Mouse (Mus musculus) thymus, adult 2 months (tissue): ENCODE measurements at regions not wholly inside any gene's neighbourhood (a gene's known extent, or its start where the extent isn't known, plus 50 kb on each side); places are given as distances from the start of the nearest gene placed in this dataset.

Experiments used
- DNase-seq: peaks from one replicate; pipeline ENCODE4 v3.0.0; 2021
- H3K27ac ChIP-seq: fragments of 200-500 bp; 2 replicates; pipeline ENCODE4 v1.5.1; 2012; ENCODE audit warnings: low read length, control low read depth; ENCODE audit not compliant: control insufficient read depth, insufficient read depth
- H3K27me3 ChIP-seq: fragments of 200-500 bp; 2 replicates; pipeline ENCODE4 v1.6.1; 2012; ENCODE audit warnings: mild to moderate bottlenecking, low read length, moderate library complexity, mixed read lengths; ENCODE audit not compliant: control insufficient read depth, insufficient read depth
- H3K36me3 ChIP-seq: fragments of 200-500 bp; 2 replicates; pipeline ENCODE4 v1.6.1; 2012; ENCODE audit warnings: mild to moderate bottlenecking, low read length, moderate library complexity; ENCODE audit not compliant: control insufficient read depth, insufficient read depth
- H3K4me1 ChIP-seq: fragments of 200-500 bp; replicated peaks from 2 replicates; pipeline ENCODE4 v1.6.1; 2012; ENCODE audit warnings: low read length; ENCODE audit not compliant: control insufficient read depth, insufficient read depth
- H3K4me3 ChIP-seq: fragments of 200-500 bp; 2 replicates; pipeline ENCODE4 v1.5.1; 2012; ENCODE audit warnings: mild to moderate bottlenecking, low read length, control low read depth, moderate library complexity; ENCODE audit not compliant: control insufficient read depth, insufficient read depth
- CTCF ChIP-seq: fragments of 200-500 bp; IDR thresholded peaks from 2 replicates; pipeline ENCODE4 v1.5.1; 2012; ENCODE audit warnings: mild to moderate bottlenecking, control low read depth, low read length, moderate library complexity, borderline replicate concordance; ENCODE audit not compliant: control insufficient read depth, poor library complexity, insufficient read depth; ENCODE audit errors: extremely low read depth
- POLR2A ChIP-seq: fragments of 200-500 bp; IDR thresholded peaks from 2 replicates; pipeline ENCODE4 v1.6.1; 2012; ENCODE audit warnings: mild to moderate bottlenecking, low read length, control low read depth, moderate library complexity; ENCODE audit not compliant: control insufficient read depth, poor library complexity, insufficient read depth; ENCODE audit errors: extremely low read depth
- WGBS: fragments of 180-500 bp; shearing (Covaris S2); methylation state at CpG from one replicate; pipeline ENCODE4 v1.1.7; 2018; 5-methylcytosine and 5-hydroxymethylcytosine counted together

DNA sequence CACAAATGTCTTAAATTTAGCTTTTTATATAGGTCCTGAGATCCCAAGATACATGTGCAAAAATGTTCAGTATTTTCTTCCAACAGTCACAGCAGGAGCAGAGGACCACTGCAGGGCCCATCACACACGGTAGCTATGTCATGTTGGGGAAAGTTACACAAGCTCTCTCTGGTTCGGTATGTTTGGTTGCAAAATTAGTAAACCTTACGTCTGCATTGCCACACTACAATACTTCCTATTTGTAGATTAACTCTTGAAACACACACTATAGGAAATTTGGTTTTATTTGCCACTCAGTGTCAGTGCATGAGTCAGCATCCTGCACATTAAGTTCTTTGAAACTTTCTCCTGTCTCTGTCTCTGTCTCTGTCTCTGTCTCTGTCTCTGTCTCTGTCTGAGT, 82.0 kb downstream of the Cth start:
- TF ChIP-seq POLR2A, result no peak
- TF ChIP-seq CTCF, result no peak

DNA sequence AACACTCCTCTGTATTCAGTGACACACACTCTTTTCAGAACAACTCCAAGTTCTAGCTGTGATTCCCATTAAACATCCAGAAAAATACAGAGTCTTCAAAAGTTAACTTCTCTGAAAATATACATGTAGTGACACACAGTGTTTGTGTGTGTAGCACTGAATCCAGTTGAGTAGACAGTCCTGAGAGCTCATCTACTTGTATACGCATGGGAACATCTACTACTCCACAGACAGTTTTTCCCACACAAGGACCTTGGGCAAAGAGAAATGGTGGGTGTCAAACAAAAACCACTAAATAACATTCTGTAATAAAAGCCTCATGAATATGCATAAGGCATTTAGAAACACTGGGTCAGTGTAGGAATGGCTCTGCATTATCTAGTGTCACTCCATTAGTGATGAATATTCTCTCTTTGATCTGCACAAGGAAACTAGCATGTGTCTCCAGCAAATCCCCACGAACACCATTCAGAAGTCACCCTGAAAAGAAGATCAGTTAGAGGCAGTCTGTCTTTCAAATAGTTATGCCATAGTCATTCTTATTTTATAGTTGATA, 83.6 kb downstream of the Cth start:
- no peak overlapping the region for H3K27ac ChIP-seq
- no peaks in the 10 kb centered on the region for H3K4me1 ChIP-seq
- H3K36me3 ChIP-seq, result no peaks in the 10 kb centered on the region
- DNase-seq, result no peak
- 89% methylated on average over 2 of the region's 2 CpGs for WGBS
- TF ChIP-seq CTCF (no peak), POLR2A (no peak)
- no peaks in the 10 kb centered on the region for H3K27me3 ChIP-seq
- no peak overlapping the region for H3K4me3 ChIP-seq

More for the DNA sequence above, 82.0 kb downstream of the Cth start:
- WGBS, result 45% methylated on average over 3 of the region's 3 CpGs
- H3K27ac ChIP-seq, result no peak overlapping the region
- DNase-seq, result no peak
- H3K4me1 ChIP-seq, result no peaks in the 10 kb centered on the region
- no peak overlapping the region for H3K4me3 ChIP-seq
- H3K27me3 ChIP-seq, result no peaks in the 10 kb centered on the region
- no peaks in the 10 kb centered on the region for H3K36me3 ChIP-seq

DNA sequence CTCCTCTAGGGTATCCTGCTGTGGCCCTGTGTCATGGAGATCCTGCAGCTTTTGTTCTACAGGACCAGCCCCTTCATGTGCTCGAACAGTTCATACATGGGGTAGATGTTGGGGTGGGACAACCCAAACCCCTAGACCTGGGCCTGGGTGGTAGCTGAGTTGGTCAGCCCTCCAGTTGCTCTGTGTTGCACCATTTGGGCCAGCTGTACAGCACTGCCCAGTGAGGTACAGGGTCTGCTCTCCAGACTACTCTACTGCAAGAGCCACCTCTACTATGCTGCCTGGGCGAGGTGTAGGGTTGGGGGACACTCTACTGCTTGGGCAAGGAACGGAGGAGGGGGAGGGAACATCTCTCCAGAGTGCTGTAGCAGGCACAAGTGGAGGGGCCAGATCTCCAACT, 120.6 kb downstream of the Cth start:
- WGBS, result 67% methylated on average over 3 of the region's 3 CpGs
- no peak for DNase-seq
- no peak for TF ChIP-seq POLR2A
- no peak for TF ChIP-seq CTCF

DNA sequence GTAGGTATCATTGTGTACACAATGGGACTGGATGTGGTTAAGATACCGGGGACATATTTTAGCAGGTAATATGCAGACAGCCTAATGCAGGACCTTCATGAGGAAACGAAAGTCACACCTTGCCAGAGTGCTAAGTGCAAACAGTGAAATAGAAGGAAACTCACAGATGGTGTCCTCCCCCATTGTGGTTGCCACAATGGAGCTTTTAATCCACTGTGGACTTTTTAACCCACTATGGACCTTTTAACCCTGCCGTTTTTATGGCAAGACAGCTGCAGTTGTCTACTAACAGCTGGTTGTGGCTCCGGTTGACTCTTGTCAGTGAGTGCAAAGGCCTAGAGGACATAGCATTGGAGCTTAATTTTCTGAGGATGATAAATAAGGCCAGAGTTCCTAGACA, 121.5 kb downstream of the Cth start:
- 91% methylated on average over 4 of the region's 4 CpGs for WGBS
- no peaks in the 10 kb centered on the region for H3K27me3 ChIP-seq
- no peaks in the 10 kb centered on the region for H3K4me1 ChIP-seq
- TF ChIP-seq POLR2A (no peak), CTCF (no peak)
- H3K4me3 ChIP-seq, result no peak overlapping the region
- H3K27ac ChIP-seq, result no peak overlapping the region
- no peak for DNase-seq
- H3K36me3 ChIP-seq, result no peaks in the 10 kb centered on the region

More for the DNA sequence above, 120.6 kb downstream of the Cth start:
- no peak overlapping the region for H3K27ac ChIP-seq
- no peaks in the 10 kb centered on the region for H3K36me3 ChIP-seq
- H3K27me3 ChIP-seq, result no peaks in the 10 kb centered on the region
- H3K4me1 ChIP-seq, result no peaks in the 10 kb centered on the region
- H3K4me3 ChIP-seq, result no peak overlapping the region

DNA sequence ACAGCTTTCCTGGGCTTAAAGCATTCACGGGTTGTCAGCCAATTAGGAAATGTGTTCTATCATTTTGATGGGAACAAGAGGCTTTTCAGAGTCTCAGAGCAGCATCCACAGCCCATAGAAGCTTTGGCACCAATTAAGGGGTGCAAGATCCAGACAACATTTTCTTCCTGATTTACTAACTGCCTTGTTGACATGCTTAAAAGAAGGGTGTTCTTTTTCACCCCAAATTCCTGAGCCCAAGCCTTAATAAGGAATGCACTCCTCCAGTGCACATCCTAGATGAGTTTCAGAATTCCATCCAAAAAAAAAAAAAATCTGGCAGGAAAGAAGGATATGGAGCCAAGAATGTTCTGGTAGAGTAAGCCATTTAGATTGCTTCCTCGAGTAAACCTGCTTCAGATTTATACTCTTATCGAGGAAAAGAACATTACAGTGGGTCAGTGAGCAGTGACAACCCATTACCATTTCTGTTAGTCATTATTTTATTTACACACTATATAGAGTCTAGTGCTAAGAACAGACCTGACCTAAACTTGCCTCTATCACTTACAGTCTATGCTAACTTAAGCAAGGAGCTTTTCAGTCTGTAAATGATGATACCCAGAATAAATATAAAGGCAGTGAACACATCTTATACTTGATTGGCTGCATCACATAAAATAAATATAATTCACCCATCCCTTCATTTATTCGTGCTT, 137.2 kb downstream of the Cth start:
- TF ChIP-seq CTCF, result no peak
- no peak for TF ChIP-seq POLR2A
- Histone ChIP-seq H3K27ac (no peak overlapping the region), H3K27me3 (no peaks in the 10 kb centered on the region), H3K36me3 (no peaks in the 10 kb centered on the region), H3K4me1 (no peaks in the 10 kb centered on the region), H3K4me3 (no peak overlapping the region)
- no peak for DNase-seq
- WGBS, result 79% methylated on average over 4 of the region's 4 CpGs

DNA sequence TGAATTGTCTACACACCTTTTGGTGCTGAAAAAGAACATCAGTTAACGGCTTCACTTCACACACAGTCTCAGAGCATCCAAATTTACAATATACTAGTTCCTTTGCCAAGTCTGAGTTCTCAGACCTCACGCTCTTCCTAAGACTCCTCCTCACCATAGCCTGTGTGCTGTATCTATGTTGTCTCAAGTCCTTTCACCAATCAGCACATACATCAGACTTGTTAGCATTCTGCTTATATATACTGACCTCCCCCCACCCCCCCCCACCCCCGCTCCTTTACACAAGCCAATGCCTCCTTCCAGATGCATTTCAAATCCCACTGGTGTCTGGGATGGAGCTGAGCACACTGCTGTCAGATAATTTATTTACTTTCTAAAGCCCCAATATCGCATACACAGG, 143.8 kb downstream of the Cth start:
- Histone ChIP-seq H3K27me3 (no peaks in the 10 kb centered on the region), H3K4me3 (no peak overlapping the region), H3K4me1 (no peaks in the 10 kb centered on the region), H3K36me3 (no peaks in the 10 kb centered on the region), H3K27ac (no peak overlapping the region)
- 90% methylated on average over 4 of the region's 4 CpGs for WGBS
- no peak for TF ChIP-seq POLR2A
- TF ChIP-seq CTCF, result no peak
- no peak for DNase-seq

DNA sequence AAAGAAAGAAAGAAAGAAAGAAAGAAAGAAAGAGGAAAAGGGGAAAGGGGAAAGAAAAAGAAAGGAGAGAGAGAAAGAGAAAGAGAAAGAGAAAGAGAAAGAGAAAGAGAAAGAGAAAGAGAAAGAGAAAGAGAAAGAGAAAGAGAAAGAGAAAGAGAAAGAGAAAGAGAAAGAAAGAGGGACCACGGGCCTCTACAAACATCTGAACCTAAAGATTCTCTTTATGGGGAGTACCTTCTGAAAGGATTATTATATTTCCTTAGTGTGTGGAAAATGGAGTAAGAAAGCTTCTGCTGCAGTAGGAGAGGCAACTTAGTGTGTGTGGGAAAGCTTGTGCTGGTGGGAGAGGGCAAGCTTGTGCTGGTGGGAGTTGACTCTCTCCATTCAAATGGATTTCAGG, 147.1 kb downstream of the Cth start:
- Histone ChIP-seq H3K36me3 (no peaks in the 10 kb centered on the region), H3K4me1 (no peaks in the 10 kb centered on the region), H3K27me3 (no peaks in the 10 kb centered on the region), H3K4me3 (no peak overlapping the region), H3K27ac (no peak overlapping the region)
- TF ChIP-seq POLR2A (no peak), CTCF (no peak)
- no peak for DNase-seq
- 94% methylated on average over 1 of the region's 1 CpGs for WGBS
